Mouse (Mus musculus) kidney, adult 2 months (tissue): Measurements from ENCODE around the gene Lcat.

Experiments used
- CTCF ChIP-seq: fragments of 200-500 bp; conservative IDR thresholded peaks from 2 replicates; pipeline ENCODE4 v1.5.1; 2011; ENCODE audit warnings: low read depth, mild to moderate bottlenecking, control low read depth, low read length, moderate library complexity, mixed read lengths; ENCODE audit not compliant: insufficient read depth, insufficient read length
- POLR2A ChIP-seq: fragments of 200-500 bp; IDR thresholded peaks from one replicate; pipeline ENCODE4 v1.6.1; 2011; ENCODE audit warnings: low read depth, low read length, control low read depth

DNA sequence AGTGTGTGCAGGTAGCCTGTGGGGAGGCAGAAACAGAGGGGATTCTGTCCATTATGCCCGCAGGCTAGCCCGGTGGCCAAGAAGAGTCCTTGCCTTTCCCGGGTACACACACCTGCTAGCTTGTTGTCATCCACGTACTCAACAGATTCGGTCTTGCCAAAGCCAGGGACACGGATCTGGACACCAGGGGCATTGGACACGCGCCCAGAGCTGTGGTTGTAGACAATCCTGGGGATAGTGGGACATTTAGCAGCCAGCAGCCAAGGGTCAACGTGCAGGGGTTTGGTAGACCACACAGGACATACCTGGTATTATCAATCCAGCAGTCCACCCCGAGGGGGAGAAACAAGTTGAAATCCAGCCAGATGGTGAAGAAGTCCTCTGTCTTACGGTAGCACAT lies 1.2 kb downstream of the Lcat start:
- TF ChIP-seq POLR2A (no peak), CTCF (no peak)
